Mouse (Mus musculus) embryonic facial prominence, embryonic 13.5 days (tissue): ENCODE measurements around the gene Sdc3. TPM values are rescaled to one million over a fixed set of nuclear protein-coding genes. Genes with fewer than 3 reads are reported as not detected.

Source experiments
- ATAC-seq: fragments of 200-750 bp; cut with Nextera tagmentation; 2 replicates; pipeline ENCODE4 v1.8.0; 2017; ENCODE audit warnings: low read depth; ENCODE audit not compliant: insufficient number of reproducible peaks, insufficient read depth, low FRiP score, low TSS enrichment
- H3K27ac ChIP-seq: fragments of 300-500 bp; sonication (generic); 2 replicates; pipeline ENCODE4 v1.5.1; 2015; ENCODE audit warnings: moderate library complexity, mild to moderate bottlenecking, inconsistent platforms
- H3K27me3 ChIP-seq: fragments of 300-500 bp; sonication (generic); 2 replicates; pipeline ENCODE4 v1.6.1; 2015; ENCODE audit warnings: mild to moderate bottlenecking, inconsistent platforms
- H3K36me3 ChIP-seq: fragments of 300-500 bp; sonication (generic); 2 replicates; pipeline ENCODE4 v1.6.1; 2015; ENCODE audit warnings: mild to moderate bottlenecking, inconsistent platforms
- H3K4me1 ChIP-seq: fragments of 300-500 bp; sonication (generic); 2 replicates; pipeline ENCODE4 v1.6.1; 2015; ENCODE audit warnings: inconsistent platforms
- H3K4me2 ChIP-seq: fragments of 300-500 bp; sonication (generic); 2 replicates; pipeline ENCODE4 v1.6.1; 2015; ENCODE audit warnings: moderate library complexity, mild to moderate bottlenecking, inconsistent platforms
- H3K4me3 ChIP-seq: fragments of 300-500 bp; sonication (generic); 2 replicates; pipeline ENCODE4 v1.5.1; 2015; ENCODE audit warnings: mild to moderate bottlenecking, inconsistent platforms
- H3K9ac ChIP-seq: fragments of 300-500 bp; sonication (generic); 2 replicates; pipeline ENCODE4 v1.6.1; 2015; ENCODE audit warnings: mild to moderate bottlenecking, inconsistent platforms
- H3K9me3 ChIP-seq: fragments of 300-500 bp; sonication (generic); 2 replicates; pipeline ENCODE4 v1.6.1; 2016; ENCODE audit warnings: inconsistent platforms
- WGBS: fragments of 180-500 bp; shearing (Covaris S2); methylation state at CpG from one replicate; pipeline ENCODE4 v1.1.7; 2015; ENCODE audit warnings: mixed read lengths; 5-methylcytosine and 5-hydroxymethylcytosine counted together
- polyA plus RNA-seq: library from polyadenylated mRNA; unstranded; fragments of >200 nt; fragmentation: Nextera tagmentation; extraction: Ambion mirVana; gene quantifications from 2 replicates; pipeline ENCODE4 v1.2.1, GENCODE M21; 2015

Gene Sdc3
- polyA plus RNA-seq, 1 experiment from 2014 or later: 32.7 TPM

DNA sequence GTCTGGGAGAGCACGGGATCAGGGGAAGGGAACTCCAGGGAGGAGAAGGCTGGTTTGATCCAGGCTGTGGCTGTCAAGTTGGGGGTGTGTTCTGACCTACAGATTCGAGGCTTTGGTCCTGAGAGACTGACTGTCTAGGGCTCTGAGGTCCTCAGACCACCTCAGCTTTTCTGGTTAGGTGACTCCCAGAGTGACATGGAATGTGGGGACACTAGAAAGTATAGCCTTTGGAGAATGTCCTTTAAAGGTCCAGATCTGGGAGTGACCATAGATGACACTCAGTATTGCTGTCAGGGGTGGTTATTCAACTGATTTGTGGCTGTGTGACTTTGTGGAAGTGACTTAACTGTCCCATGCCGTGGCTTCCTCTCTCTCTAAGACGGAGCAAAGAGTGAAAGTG, 2.4 kb downstream of the Sdc3 start:
- 51% methylated on average over 4 of the region's 4 CpGs for WGBS
- Histone ChIP-seq H3K36me3 (no peaks in the 10 kb centered on the region), H3K27me3 (no peaks in the 10 kb centered on the region), H3K4me1 (peaks cover 63% of the 10 kb centered on the region), H3K9ac (peak overlapping the region; percentile 58; the same call in 1 of the 2 replicates), H3K4me2 (peak overlapping the region; percentile 27), H3K4me3 (no peak overlapping the region), H3K27ac (no peak overlapping the region), H3K9me3 (no peaks in the 10 kb centered on the region)
- no peak for ATAC-seq

DNA sequence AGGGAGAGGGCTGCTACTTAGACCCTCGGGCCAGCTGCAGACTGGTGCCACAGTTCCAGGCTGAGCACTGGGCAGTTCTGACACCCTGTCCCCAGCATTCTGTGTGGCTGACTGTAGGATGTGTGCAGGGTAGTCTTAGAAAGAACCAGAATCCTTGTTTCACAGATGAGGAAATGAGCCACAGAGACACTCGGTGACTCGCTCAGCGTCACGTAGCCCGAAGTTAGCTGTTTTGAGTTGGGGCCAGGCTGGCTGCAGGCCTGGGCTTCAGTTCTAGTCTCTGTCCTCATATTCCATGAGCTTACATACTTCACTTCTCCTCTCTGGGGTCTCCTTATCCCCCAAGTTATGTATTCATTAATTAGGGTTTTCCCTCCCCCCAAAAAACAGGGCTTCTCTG, 3.6 kb downstream of the Sdc3 start:
- ATAC-seq: no peak
- H3K27me3 ChIP-seq: no peaks in the 10 kb centered on the region
- H3K4me1 ChIP-seq: peaks cover 64% of the 10 kb centered on the region
- H3K36me3 ChIP-seq: no peaks in the 10 kb centered on the region
- no peak overlapping the region for H3K4me2 ChIP-seq
- 82% methylated on average over 6 of the region's 6 CpGs for WGBS
- no peaks in the 10 kb centered on the region for H3K9me3 ChIP-seq
- no peak overlapping the region for H3K27ac ChIP-seq
- H3K9ac ChIP-seq: no peak overlapping the region
- H3K4me3 ChIP-seq: no peak overlapping the region

DNA sequence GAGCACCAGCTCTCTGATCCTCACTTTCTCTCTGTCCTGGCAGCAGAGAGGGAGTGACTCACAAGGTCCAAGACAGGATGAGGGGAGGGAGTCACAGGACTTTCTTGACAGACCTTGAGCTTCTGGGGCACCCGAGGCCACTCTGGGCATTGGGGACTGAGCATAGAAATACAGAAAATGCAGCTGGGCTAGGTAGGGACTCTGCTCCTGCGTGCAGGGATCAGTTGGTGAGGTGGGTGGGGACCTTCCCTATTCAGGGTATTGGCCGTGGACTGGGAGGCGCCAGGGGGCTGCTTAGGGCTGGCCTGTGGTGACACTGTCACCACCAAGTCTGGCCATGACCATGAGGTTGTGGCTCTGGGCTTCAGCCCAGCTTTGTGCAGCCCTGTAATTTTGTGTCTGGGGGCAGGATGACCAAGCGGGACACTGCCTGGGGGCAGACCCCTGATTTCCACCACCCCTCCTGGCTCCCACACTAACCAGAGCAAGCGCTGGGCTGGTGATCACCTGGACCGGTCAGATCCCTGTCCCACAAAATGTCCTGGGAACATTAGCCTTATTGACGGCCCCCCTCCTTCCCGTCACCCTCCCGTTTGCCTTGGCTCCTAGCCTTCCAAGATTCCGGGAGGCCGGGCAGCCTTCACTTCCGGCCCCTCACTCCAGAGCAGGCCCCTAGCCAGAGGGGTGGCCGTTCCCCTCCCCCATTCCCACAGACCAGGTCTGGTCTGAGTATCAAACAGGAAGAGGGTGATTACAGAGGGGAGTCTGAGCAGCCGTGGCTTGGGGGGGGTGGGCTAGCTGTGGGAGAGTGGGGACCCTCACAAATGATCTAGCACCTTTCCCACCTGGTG, 5.1 kb downstream of the Sdc3 start:
- H3K27ac ChIP-seq: peak overlapping the region; percentile 28
- H3K4me1 ChIP-seq: peaks cover 66% of the 10 kb centered on the region
- no peaks in the 10 kb centered on the region for H3K36me3 ChIP-seq
- peak overlapping the region; percentile 38 for H3K4me2 ChIP-seq
- no peak overlapping the region for H3K4me3 ChIP-seq
- 24% methylated on average over 15 of the region's 15 CpGs for WGBS
- H3K27me3 ChIP-seq: no peaks in the 10 kb centered on the region
- ATAC-seq: no peak; the same call in 1 of the 2 replicates
- no peaks in the 10 kb centered on the region for H3K9me3 ChIP-seq
- 0 out of 2 replicates have a peak overlapping the region, but pooled peaks have one; percentile 44 for H3K9ac ChIP-seq

DNA sequence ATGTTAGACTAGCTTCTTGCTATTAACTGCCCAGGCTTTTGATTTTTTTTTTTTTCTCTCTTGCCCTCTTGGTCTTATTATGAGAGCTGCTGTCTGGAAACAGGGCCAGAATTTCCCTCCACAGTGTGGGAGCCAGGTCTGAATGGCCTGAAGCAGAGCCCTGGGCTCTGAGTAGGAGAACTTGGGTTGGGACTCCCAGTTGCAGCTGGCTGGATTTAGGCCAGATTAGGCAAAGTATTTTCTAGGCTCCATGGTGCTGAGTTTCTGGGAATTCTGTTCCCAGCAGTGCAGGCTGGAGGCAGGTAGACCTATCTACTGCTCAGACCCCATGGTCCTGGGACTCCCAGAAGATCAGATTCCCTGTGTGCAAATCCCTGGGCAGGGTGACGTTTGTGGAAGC, 6.1 kb downstream of the Sdc3 start:
- peaks cover 60% of the 10 kb centered on the region for H3K4me1 ChIP-seq
- no peak overlapping the region for H3K9ac ChIP-seq
- peaks cover 4% of the 10 kb centered on the region; the same call in 1 of the 2 replicates for H3K36me3 ChIP-seq
- no peaks in the 10 kb centered on the region for H3K9me3 ChIP-seq
- H3K4me3 ChIP-seq: no peak overlapping the region
- no peaks in the 10 kb centered on the region for H3K27me3 ChIP-seq
- no peak for ATAC-seq
- no peak overlapping the region for H3K4me2 ChIP-seq
- 42% methylated on average over 1 of the region's 1 CpGs for WGBS
- peak overlapping the region; percentile 39; the same call in 1 of the 2 replicates for H3K27ac ChIP-seq

DNA sequence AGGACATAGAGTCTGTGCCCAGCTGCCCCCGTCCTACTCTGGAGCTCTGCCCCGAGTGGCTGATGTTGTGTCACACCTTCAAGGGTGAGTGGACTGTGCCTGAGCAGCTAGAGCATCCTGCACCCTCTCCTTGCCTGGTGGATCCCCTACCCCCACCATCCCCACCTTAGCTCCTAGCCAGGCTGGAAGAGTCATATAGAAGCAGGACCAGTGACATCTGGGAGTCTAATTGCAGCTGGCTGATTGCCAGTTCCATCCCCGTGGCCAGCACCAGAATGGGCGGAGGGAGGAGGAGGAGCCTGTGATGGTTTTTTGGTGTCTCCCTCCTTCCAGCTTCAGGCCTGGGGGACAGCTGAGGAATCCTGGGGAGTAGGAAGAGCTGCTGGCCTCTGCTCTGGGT, 6.8 kb downstream of the Sdc3 start:
- ATAC-seq: no peak
- Histone ChIP-seq H3K27ac (0 out of 2 replicates have a peak overlapping the region, but pooled peaks have one; percentile 39), H3K27me3 (no peaks in the 10 kb centered on the region), H3K4me3 (no peak overlapping the region), H3K9me3 (no peaks in the 10 kb centered on the region), H3K9ac (no peak overlapping the region), H3K4me1 (peaks cover 56% of the 10 kb centered on the region), H3K36me3 (peaks cover 6% of the 10 kb centered on the region; the same call in 1 of the 2 replicates), H3K4me2 (no peak overlapping the region; the same call in 1 of the 2 replicates)
- 50% methylated on average over 4 of the region's 4 CpGs for WGBS

DNA sequence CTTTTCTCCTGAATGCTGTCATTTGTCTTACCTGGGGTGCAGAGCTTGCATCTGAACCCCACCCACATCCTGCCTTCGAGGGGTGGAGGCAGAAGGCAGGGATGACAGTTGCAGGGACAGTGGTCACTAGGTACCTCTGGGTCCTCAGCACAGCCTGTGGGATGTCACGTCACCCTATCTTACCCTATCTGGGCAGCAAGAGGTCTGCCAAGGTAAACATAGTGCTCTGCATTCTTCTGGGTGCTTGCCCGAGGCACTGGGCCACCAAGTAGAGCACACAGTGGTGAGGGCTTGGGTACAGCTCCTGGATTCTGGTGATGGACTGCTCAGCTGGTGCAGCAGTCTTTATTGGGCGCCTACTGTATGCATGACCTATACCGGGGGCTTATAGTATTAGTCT, 7.2 kb downstream of the Sdc3 start:
- H3K27me3 ChIP-seq: no peaks in the 10 kb centered on the region
- H3K4me3 ChIP-seq: no peak overlapping the region
- H3K9me3 ChIP-seq: no peaks in the 10 kb centered on the region
- ATAC-seq: no peak
- H3K4me2 ChIP-seq: no peak overlapping the region; the same call in 1 of the 2 replicates
- 78% methylated on average over 5 of the region's 5 CpGs for WGBS
- H3K27ac ChIP-seq: no peak overlapping the region
- peaks cover 6% of the 10 kb centered on the region; the same call in 1 of the 2 replicates for H3K36me3 ChIP-seq
- H3K9ac ChIP-seq: no peak overlapping the region
- peaks cover 52% of the 10 kb centered on the region for H3K4me1 ChIP-seq

DNA sequence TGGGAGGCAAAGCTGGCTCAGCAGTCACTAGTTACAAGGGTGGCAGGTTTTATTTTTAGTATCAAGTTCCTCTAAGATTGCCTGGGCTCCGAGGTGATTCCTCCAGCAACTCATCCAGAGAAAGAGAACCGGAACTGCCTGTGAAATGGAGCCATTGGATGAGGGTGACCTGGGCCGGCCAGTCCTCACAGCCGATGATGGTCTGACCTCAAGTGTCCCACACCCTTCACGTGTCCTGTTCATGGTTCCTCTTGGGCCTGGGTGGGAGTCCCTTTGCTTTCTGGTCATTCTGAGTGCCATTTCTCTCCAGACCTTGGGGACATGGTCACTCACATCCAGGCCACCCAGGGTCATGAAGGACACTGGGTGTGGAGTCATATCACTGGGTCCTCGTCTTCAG, 7.8 kb downstream of the Sdc3 start:
- Histone ChIP-seq H3K36me3 (peaks cover 6% of the 10 kb centered on the region; the same call in 1 of the 2 replicates), H3K4me1 (peaks cover 53% of the 10 kb centered on the region), H3K4me2 (no peak overlapping the region), H3K27me3 (no peaks in the 10 kb centered on the region), H3K9ac (no peak overlapping the region), H3K4me3 (no peak overlapping the region), H3K9me3 (no peaks in the 10 kb centered on the region), H3K27ac (no peak overlapping the region)
- 82% methylated on average over 6 of the region's 6 CpGs for WGBS
- ATAC-seq: no peak

DNA sequence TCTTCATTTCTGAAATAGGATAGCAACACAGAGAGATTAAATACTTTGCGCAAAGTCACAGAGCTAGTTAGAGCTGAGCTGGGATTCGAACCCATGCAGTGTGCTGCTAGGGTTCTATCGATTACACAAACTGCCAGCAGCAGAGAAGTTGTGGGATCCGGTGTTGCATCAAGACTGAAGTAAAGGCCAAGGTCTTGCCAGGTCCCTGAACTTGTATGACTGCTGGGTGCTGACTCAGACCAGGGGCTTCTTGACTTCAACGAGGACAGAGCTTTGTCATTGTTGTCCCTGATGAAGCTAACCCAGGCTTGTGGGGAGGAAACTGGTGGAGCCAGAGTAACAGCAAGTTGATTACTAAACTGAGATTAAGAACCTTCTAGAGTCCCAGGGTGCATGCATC, 8.9 kb downstream of the Sdc3 start:
- Histone ChIP-seq H3K27me3 (no peaks in the 10 kb centered on the region), H3K9ac (no peak overlapping the region), H3K27ac (no peak overlapping the region), H3K36me3 (peaks cover 6% of the 10 kb centered on the region; the same call in 1 of the 2 replicates), H3K4me2 (no peak overlapping the region), H3K4me3 (no peak overlapping the region), H3K9me3 (no peaks in the 10 kb centered on the region), H3K4me1 (peaks cover 56% of the 10 kb centered on the region)
- whole genome bisulfite sequencing: 88% methylated on average over 5 of the region's 5 CpGs
- no peak for ATAC-seq

DNA sequence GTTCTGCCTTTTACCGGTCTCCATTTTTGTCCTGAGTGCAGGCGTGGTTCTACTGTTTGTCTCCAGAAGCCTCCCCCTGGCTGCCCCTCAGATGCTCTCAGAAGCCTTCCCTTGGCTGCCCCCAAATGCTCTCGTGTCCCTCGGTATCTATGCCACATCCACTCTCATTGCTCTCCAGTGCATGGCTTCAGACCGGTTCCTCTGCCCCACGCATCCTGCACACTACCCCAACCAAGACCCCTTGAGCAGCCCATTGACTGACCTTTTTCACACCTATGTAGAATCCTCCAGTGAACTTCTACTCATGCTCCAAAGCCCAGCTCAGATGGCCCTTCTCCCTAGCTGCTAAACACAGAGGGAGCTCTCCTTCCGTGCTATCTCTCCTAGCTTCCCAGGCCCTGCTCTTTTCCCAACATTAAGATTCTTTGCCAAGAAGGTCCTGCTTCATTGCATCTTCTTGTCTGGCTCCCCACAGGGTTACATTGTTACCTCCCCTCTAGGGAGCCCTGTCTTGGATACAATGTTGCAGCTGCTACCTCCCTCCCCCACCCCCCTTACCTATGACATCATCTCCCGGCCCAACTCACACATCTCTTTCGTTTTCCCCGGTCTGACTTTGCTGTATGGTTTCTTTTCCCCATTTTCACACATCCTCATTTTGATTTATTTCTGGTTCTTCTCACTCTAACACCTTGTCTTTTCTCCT, 9.4 kb downstream of the Sdc3 start:
- H3K4me2 ChIP-seq: no peak overlapping the region
- H3K27me3 ChIP-seq: no peaks in the 10 kb centered on the region
- H3K9me3 ChIP-seq: no peaks in the 10 kb centered on the region
- WGBS: 70% methylated on average over 10 of the region's 10 CpGs
- H3K36me3 ChIP-seq: peaks cover 6% of the 10 kb centered on the region; the same call in 1 of the 2 replicates
- no peak for ATAC-seq
- no peak overlapping the region for H3K27ac ChIP-seq
- H3K4me3 ChIP-seq: no peak overlapping the region
- peaks cover 55% of the 10 kb centered on the region for H3K4me1 ChIP-seq
- H3K9ac ChIP-seq: no peak overlapping the region

DNA sequence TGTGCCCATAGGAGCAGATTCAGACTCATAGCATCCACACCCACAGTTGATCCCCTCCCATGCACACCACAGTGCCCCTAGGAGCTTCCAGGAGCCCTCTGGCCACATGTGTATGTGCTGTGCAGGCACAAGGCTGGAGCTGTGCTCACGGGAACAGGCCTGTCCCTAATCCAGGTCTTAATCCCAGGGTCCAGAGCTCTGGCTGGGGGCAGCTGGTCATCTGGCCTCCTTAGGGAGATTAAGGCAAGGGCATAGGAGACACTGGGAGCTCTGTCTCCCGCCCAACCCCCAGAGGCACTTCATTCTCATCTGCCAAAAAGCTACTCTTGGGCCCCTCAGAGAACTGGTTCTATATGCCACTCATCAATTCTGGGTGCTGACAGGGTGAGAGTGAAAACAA, 11.3 kb downstream of the Sdc3 start:
- Histone ChIP-seq H3K36me3 (peaks cover 6% of the 10 kb centered on the region; the same call in 1 of the 2 replicates), H3K4me2 (no peak overlapping the region), H3K27me3 (no peaks in the 10 kb centered on the region), H3K9me3 (no peaks in the 10 kb centered on the region), H3K9ac (no peak overlapping the region), H3K27ac (no peak overlapping the region), H3K4me3 (no peak overlapping the region), H3K4me1 (peaks cover 36% of the 10 kb centered on the region)
- no peak for ATAC-seq
- whole genome bisulfite sequencing: 74% methylated on average over 2 of the region's 2 CpGs

DNA sequence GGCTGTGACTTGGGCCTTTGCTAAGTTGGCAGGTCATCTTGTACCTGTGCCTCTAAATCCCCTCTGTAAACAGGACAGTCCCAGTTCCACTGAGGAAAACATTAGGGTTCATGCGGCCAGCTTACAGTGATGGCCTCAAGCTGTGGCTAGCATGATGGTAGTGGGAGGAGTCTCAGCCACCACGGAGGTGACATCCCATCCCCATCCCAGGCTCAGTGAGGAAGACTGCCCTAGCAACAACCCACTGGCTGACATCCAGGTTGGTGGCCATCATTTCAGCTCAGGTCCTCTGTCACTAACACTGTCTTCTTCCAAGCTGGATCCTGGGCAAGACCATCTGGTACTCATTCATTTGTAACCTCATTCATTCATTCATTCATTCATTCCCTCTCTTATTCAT, 12.0 kb downstream of the Sdc3 start:
- peaks cover 6% of the 10 kb centered on the region; the same call in 1 of the 2 replicates for H3K36me3 ChIP-seq
- no peak overlapping the region for H3K9ac ChIP-seq
- WGBS: 61% methylated on average over 2 of the region's 2 CpGs
- no peak overlapping the region for H3K4me3 ChIP-seq
- H3K4me2 ChIP-seq: no peak overlapping the region
- ATAC-seq: no peak
- H3K27me3 ChIP-seq: no peaks in the 10 kb centered on the region
- H3K9me3 ChIP-seq: no peaks in the 10 kb centered on the region
- H3K27ac ChIP-seq: no peak overlapping the region
- H3K4me1 ChIP-seq: peaks cover 29% of the 10 kb centered on the region
